Mouse (Mus musculus) heart, embryonic 16.5 days (tissue): Measurements from ENCODE around the gene Aff2. TPM values are rescaled to one million over a fixed set of nuclear protein-coding genes. Genes with fewer than 3 reads are reported as not detected.

Experiments
- ATAC-seq: fragments of 200-750 bp; cut with Nextera tagmentation; replicated peaks from 2 replicates; pipeline ENCODE4 v1.8.0; 2017; ENCODE audit warnings: moderate number of reproducible peaks; ENCODE audit not compliant: insufficient read depth, low FRiP score; ENCODE audit errors: extremely low read depth
- H3K27ac ChIP-seq: fragments of 300-500 bp; sonication (generic); 2 replicates; pipeline ENCODE4 v1.5.1; 2014; ENCODE audit warnings: mild to moderate bottlenecking, low read length, control low read depth, moderate library complexity
- H3K27me3 ChIP-seq: fragments of 300-500 bp; sonication (generic); 2 replicates; pipeline ENCODE4 v1.6.1; 2014; ENCODE audit warnings: low read length, mixed read lengths; ENCODE audit not compliant: control insufficient read depth, insufficient read depth
- H3K36me3 ChIP-seq: fragments of 300-500 bp; sonication (generic); 2 replicates; pipeline ENCODE4 v1.6.1; 2014; ENCODE audit not compliant: control insufficient read depth, insufficient read depth
- H3K4me1 ChIP-seq: fragments of 300-500 bp; sonication (generic); 2 replicates; pipeline ENCODE4 v1.6.1; 2014; ENCODE audit warnings: low read length, mixed read lengths; ENCODE audit not compliant: control insufficient read depth, insufficient read depth
- H3K4me2 ChIP-seq: fragments of 300-500 bp; sonication (generic); 2 replicates; pipeline ENCODE4 v1.6.1; 2014; ENCODE audit warnings: low read depth, mild to moderate bottlenecking, control low read depth, low read length
- H3K4me3 ChIP-seq: fragments of 300-500 bp; sonication (generic); 2 replicates; pipeline ENCODE4 v1.5.1; 2014; ENCODE audit warnings: mild to moderate bottlenecking, control low read depth, low read length
- H3K9ac ChIP-seq: fragments of 300-500 bp; sonication (generic); 2 replicates; pipeline ENCODE4 v1.6.1; 2014; ENCODE audit warnings: low read length, control low read depth
- H3K9me3 ChIP-seq: fragments of 300-500 bp; sonication (generic); replicated peaks from 2 replicates; pipeline ENCODE4 v1.6.1; 2016; ENCODE audit warnings: low read length; ENCODE audit not compliant: control insufficient read depth
- WGBS: fragments of 180-500 bp; shearing (Covaris S2); extraction: QIAGEN DNeasy Blood & Tissue Kit; methylation state at CpG from one replicate; pipeline ENCODE4 v1.1.7; 2014; 5-methylcytosine and 5-hydroxymethylcytosine counted together
- polyA plus RNA-seq: library from polyadenylated mRNA; unstranded; fragments of >200 nt; fragmentation: Nextera tagmentation; extraction: Ambion mirVana; gene quantifications from 2 replicates; pipeline ENCODE4 v1.2.1, GENCODE M21; 2015

Aff2 gene
- 4.3 and 5.6 TPM in 2 replicates for polyA plus RNA-seq

GRCm38 (mm10) chrX:69360238-69361054, at the start of gene Aff2:
Gene Aff2 (plus strand): TSS chrX:69360294.
- peak within 1 kb of the TSS; percentile 69 for H3K4me3 ChIP-seq
- no peaks in the 10 kb centered on the region for H3K9me3 ChIP-seq
- ATAC-seq: peak; percentile 88
- H3K9ac ChIP-seq: peak within 1 kb of the TSS; percentile 77
- no peaks in the 10 kb centered on the region for H3K4me1 ChIP-seq
- H3K36me3 ChIP-seq: no peaks in the 10 kb centered on the region
- H3K4me2 ChIP-seq: peak within 1 kb of the TSS; percentile 67
- H3K27ac ChIP-seq: peak within 1 kb of the TSS; percentile 56
- 5% methylated on average over 62 of the region's 79 CpGs for WGBS
- H3K27me3 ChIP-seq: peaks cover 15% of the 10 kb centered on the region; the same call in 1 of the 2 replicates

- Histone ChIP-seq H3K9me3 (no peaks in the 10 kb centered on the region), H3K4me3 (no peak overlapping the region), H3K4me1 (no peaks in the 10 kb centered on the region), H3K27me3 (no peaks in the 10 kb centered on the region), H3K27ac (no peak overlapping the region), H3K4me2 (no peak overlapping the region), H3K9ac (no peak overlapping the region), H3K36me3 (no peaks in the 10 kb centered on the region)
- ATAC-seq: no peak
Measured at GRCm38 (mm10) chrX:69337296-69337695, 22.8 kb upstream of the Aff2 start.

GRCm38 (mm10) chrX:69355621-69356020, 4.5 kb upstream of the Aff2 start:
- H3K9ac ChIP-seq: no peak overlapping the region
- WGBS: 64% methylated on average over 2 of the region's 2 CpGs
- no peaks in the 10 kb centered on the region for H3K9me3 ChIP-seq
- no peak overlapping the region for H3K4me3 ChIP-seq
- peaks cover 13% of the 10 kb centered on the region; the same call in 1 of the 2 replicates for H3K27me3 ChIP-seq
- no peak overlapping the region for H3K4me2 ChIP-seq
- no peaks in the 10 kb centered on the region for H3K36me3 ChIP-seq
- no peak for ATAC-seq
- no peaks in the 10 kb centered on the region for H3K4me1 ChIP-seq
- no peak overlapping the region for H3K27ac ChIP-seq

- Histone ChIP-seq H3K36me3 (no peaks in the 10 kb centered on the region), H3K4me1 (no peaks in the 10 kb centered on the region), H3K4me2 (peak overlapping the region; percentile 67; the same call in 1 of the 2 replicates), H3K9ac (no peak overlapping the region), H3K9me3 (no peaks in the 10 kb centered on the region), H3K4me3 (peak overlapping the region; percentile 69), H3K27ac (no peak overlapping the region), H3K27me3 (peaks cover 15% of the 10 kb centered on the region; the same call in 1 of the 2 replicates)
- 37% methylated on average over 5 of the region's 5 CpGs for WGBS
- ATAC-seq: no peak
Measured at GRCm38 (mm10) chrX:69359360-69359759, 734 bp upstream of the Aff2 start.

GRCm38 (mm10) chrX:69359885-69360237, 233 bp upstream of the Aff2 start:
- peak overlapping the region; percentile 67 for H3K4me2 ChIP-seq
- ATAC-seq: no peak
- H3K9ac ChIP-seq: peak overlapping the region; percentile 77
- H3K27me3 ChIP-seq: peaks cover 15% of the 10 kb centered on the region; the same call in 1 of the 2 replicates
- no peak overlapping the region for H3K27ac ChIP-seq
- peak overlapping the region; percentile 69 for H3K4me3 ChIP-seq
- no peaks in the 10 kb centered on the region for H3K4me1 ChIP-seq
- WGBS: 11% methylated on average over 4 of the region's 4 CpGs
- H3K9me3 ChIP-seq: no peaks in the 10 kb centered on the region
- H3K36me3 ChIP-seq: no peaks in the 10 kb centered on the region

- no peak for ATAC-seq
- 11% methylated on average over 9 of the region's 10 CpGs for WGBS
- Histone ChIP-seq H3K4me2 (peak overlapping the region; percentile 67), H3K9me3 (no peaks in the 10 kb centered on the region), H3K9ac (peak overlapping the region; percentile 77), H3K27me3 (peaks cover 15% of the 10 kb centered on the region; the same call in 1 of the 2 replicates), H3K27ac (no peak overlapping the region), H3K36me3 (no peaks in the 10 kb centered on the region), H3K4me1 (no peaks in the 10 kb centered on the region), H3K4me3 (peak overlapping the region; percentile 69)
Measured at GRCm38 (mm10) chrX:69361055-69361558, 1.0 kb downstream of the Aff2 start.

GRCm38 (mm10) chrX:69364198-69364597, 4.1 kb downstream of the Aff2 start:
- H3K4me1 ChIP-seq: no peaks in the 10 kb centered on the region
- H3K9me3 ChIP-seq: no peaks in the 10 kb centered on the region
- 8% methylated on average over 2 of the region's 2 CpGs for WGBS
- H3K4me3 ChIP-seq: no peak overlapping the region
- no peak overlapping the region for H3K9ac ChIP-seq
- no peak overlapping the region for H3K27ac ChIP-seq
- H3K36me3 ChIP-seq: no peaks in the 10 kb centered on the region
- no peak for ATAC-seq
- H3K27me3 ChIP-seq: peaks cover 13% of the 10 kb centered on the region; the same call in 1 of the 2 replicates
- no peak overlapping the region for H3K4me2 ChIP-seq

- no peak overlapping the region for H3K27ac ChIP-seq
- no peak overlapping the region for H3K9ac ChIP-seq
- no peak overlapping the region for H3K4me2 ChIP-seq
Measured at GRCm38 (mm10) chrX:69373341-69373740, 13.2 kb downstream of the Aff2 start.

GRCm38 (mm10) chrX:69389738-69390137, 29.6 kb downstream of the Aff2 start:
- no peak; the same call in 1 of the 2 replicates for ATAC-seq
- Histone ChIP-seq H3K4me2 (no peak overlapping the region), H3K9ac (no peak overlapping the region), H3K4me1 (no peaks in the 10 kb centered on the region), H3K36me3 (no peaks in the 10 kb centered on the region), H3K27ac (no peak overlapping the region), H3K27me3 (no peaks in the 10 kb centered on the region), H3K9me3 (no peaks in the 10 kb centered on the region), H3K4me3 (no peak overlapping the region)
- 19% methylated on average over 1 of the region's 1 CpGs for WGBS

More at GRCm38 (mm10) chrX:69373341-69373740, 13.2 kb downstream of the Aff2 start:
- no peaks in the 10 kb centered on the region for H3K27me3 ChIP-seq
- H3K36me3 ChIP-seq: no peaks in the 10 kb centered on the region
- H3K9me3 ChIP-seq: no peaks in the 10 kb centered on the region
- ATAC-seq: no peak
- no peaks in the 10 kb centered on the region for H3K4me1 ChIP-seq
- H3K4me3 ChIP-seq: no peak overlapping the region
- WGBS: 68% methylated on average over 2 of the region's 2 CpGs
